Mouse (Mus musculus) left cerebral cortex, adult 6 months (tissue): ENCODE data around the gene Gm3435. TPM values are rescaled to one million over a fixed set of nuclear protein-coding genes. Genes with fewer than 3 reads are reported as not detected.

Experiments
- long read RNA-seq, 2 experiments: library from polyadenylated mRNA; unstranded; transcript quantifications; one replicate each; pipeline ENCODE4 v2.0.0; 2019 to 2020
- polyA plus RNA-seq: library from polyadenylated mRNA; unstranded; fragments of <200 nt; fragmentation: Nextera tagmentation; gene quantifications from 2 replicates; pipeline ENCODE4 v1.2.3, GENCODE M21; 2021

Gm3435 gene
- 3.0 and 8.0 TPM in 2 replicates for polyA plus RNA-seq
- long read RNA-seq, experiment 1, transcript Gm3435-201 (12 exons, 1,684 nt): major isoform, 7 of 21 reads
- long read RNA-seq, experiment 1, partial matches to known transcripts: 6 of 21 reads
- long read RNA-seq, experiment 1, other reads (novel, unspliced or antisense): 8 of 21 reads
- long read RNA-seq, experiment 2, transcript Gm3435-201 (12 exons, 1,684 nt): major isoform, 6 of 14 reads
- long read RNA-seq, experiment 2, partial matches to known transcripts: 5 of 14 reads
- long read RNA-seq, experiment 2, other reads (novel, unspliced or antisense): 3 of 14 reads

DNA sequence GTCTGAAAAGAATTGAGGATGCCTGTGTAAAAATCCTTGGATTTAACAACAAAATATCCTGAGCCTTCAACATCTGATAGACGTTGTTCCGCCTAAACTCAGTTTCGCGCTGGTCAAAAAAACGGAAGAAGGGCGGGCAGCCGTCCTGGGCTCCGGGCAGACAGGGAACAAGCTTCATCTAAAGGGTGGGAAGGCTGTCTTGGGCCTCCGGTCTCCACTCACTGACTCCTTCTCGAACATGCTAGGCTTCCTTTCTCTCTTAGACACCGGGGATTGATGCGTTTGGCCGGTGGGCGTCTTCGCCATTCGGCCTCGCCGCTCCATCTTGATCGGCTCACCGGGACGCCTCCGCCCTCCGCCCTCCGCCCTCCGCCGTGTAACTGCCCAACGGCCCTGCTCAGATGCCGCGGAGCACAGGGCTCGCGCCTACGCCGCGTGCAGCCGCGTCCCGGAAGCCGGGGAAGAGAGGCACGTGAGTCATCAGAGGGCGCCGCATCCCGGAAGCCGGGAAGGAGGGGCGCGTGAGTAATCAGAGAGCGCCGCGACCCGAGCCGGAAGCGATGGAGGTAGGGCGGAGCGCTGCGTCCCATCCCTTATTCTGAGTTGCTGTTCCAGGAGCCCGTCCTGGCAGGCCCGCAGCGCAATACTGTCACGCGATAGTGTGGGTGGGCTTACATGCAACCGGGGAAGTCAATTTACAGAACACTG is at the start of gene Gm3435:
Gm3435 (plus strand) TSS at position 471 of the 708 bp plus-strand sequence.

DNA sequence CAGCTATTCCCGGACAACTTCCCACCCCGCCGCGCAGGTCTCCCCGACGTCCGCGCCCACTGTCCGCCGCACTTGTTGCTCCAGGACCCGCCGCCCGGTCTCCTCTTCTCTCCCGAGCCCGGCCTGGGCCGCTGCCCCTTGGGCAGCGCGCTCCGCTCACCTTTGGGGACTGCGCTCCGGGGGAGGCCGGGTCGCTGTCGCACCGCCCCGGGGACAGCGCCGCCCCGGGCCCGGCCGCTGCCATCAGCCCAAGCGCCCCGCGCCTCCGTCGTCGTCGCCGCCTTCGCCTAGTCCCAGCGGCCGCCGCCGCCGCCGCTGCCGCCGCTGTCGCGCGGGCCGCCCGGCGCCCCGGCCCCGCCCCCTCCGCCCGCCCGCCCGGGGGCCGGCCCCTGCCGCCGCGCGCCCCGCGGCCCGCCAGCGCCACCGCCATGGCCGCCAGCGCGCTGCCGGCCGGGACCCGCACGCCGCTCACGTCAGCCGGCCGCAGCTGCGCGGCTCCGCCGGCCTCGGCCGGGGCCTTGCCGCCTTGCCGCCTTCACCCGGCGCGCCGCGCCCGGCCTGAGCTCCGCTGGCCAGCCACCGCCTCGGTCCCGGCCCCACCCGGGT is 48.9 kb upstream of the Gm3435 start, which contains the start of gene Phf10:
Phf10 (minus strand) TSS at position 323 of the 606 bp plus-strand sequence.

DNA sequence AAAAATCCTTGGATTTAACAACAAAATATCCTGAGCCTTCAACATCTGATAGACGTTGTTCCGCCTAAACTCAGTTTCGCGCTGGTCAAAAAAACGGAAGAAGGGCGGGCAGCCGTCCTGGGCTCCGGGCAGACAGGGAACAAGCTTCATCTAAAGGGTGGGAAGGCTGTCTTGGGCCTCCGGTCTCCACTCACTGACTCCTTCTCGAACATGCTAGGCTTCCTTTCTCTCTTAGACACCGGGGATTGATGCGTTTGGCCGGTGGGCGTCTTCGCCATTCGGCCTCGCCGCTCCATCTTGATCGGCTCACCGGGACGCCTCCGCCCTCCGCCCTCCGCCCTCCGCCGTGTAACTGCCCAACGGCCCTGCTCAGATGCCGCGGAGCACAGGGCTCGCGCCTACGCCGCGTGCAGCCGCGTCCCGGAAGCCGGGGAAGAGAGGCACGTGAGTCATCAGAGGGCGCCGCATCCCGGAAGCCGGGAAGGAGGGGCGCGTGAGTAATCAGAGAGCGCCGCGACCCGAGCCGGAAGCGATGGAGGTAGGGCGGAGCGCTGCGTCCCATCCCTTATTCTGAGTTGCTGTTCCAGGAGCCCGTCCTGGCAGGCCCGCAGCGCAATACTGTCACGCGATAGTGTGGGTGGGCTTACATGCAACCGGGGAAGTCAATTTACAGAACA is 31.5 kb upstream of the Gm3435 start, which contains the start of the genes 9030025P20Rik and Gm3417:
9030025P20Rik (plus strand) TSS at position 107 of the 677 bp plus-strand sequence.
Gm3417 (minus strand) TSS at position 429 of the 677 bp plus-strand sequence.

DNA sequence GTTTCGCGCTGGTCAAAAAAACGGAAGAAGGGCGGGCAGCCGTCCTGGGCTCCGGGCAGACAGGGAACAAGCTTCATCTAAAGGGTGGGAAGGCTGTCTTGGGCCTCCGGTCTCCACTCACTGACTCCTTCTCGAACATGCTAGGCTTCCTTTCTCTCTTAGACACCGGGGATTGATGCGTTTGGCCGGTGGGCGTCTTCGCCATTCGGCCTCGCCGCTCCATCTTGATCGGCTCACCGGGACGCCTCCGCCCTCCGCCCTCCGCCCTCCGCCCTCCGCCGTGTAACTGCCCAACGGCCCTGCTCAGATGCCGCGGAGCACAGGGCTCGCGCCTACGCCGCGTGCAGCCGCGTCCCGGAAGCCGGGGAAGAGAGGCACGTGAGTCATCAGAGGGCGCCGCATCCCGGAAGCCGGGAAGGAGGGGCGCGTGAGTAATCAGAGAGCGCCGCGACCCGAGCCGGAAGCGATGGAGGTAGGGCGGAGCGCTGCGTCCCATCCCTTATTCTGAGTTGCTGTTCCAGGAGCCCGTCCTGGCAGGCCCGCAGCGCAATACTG is 31.3 kb downstream of the Gm3435 start, which contains the start of the genes Ermard, Tcte3 and Gm3448:
Ermard (plus strand) TSS at position 34 of the 555 bp plus-strand sequence.
Tcte3 (minus strand) TSS at position 314 of the 555 bp plus-strand sequence.
Gm3448 (minus strand) TSS at position 363 of the 555 bp plus-strand sequence.

Other genes starting within 250 kb of the Gm3435 start
- 10.8 and 11.3 TPM in 2 replicates for gene Wdr27, start 67.0 kb upstream of the Gm3435 start, polyA plus RNA-seq
- gene 1600012H06Rik, start 67.0 kb upstream of the Gm3435 start, polyA plus RNA-seq: 12.1 and 12.7 TPM in 2 replicates
- gene Phf10, start 48.9 kb upstream of the Gm3435 start, polyA plus RNA-seq: 6.4 and 9.4 TPM in 2 replicates
- 2.4 and 3.9 TPM in 2 replicates for gene 9030025P20Rik, start 31.7 kb upstream of the Gm3435 start, polyA plus RNA-seq
- gene Gm3417, start 31.4 kb upstream of the Gm3435 start, polyA plus RNA-seq: not detected in 2 replicates
- 17.6 and 25.5 TPM in 2 replicates for gene Ermard, start 31.0 kb downstream of the Gm3435 start, polyA plus RNA-seq
- 0.73 and 2.0 TPM in 2 replicates for gene Tcte3, start 31.3 kb downstream of the Gm3435 start, polyA plus RNA-seq
- gene Gm3448, start 31.4 kb downstream of the Gm3435 start, polyA plus RNA-seq: 0.70 and 1.2 TPM in 2 replicates